Mouse (Mus musculus) limb, embryonic 13.5 days (tissue): Measurements from ENCODE around the gene Nedd4. TPM values are rescaled to one million over a fixed set of nuclear protein-coding genes. Genes with fewer than 3 reads are reported as not detected.
A peak's percentile ranks its signal among the peaks of the same experiment; 100 is the strongest.
"Not testable (repeated sequence)": the region's sequence is repeated elsewhere in the genome, so short reads cannot be mapped to it uniquely, and the experiment has no call there.

Experiments used
- ATAC-seq: fragments of 200-750 bp; cut with Nextera tagmentation; 2 replicates; pipeline ENCODE4 v1.8.0; 2017; ENCODE audit warnings: low read depth, moderate number of reproducible peaks, moderate TSS enrichment; ENCODE audit not compliant: low FRiP score
- H3K27ac ChIP-seq: fragments of 300-500 bp; sonication (generic); 2 replicates; pipeline ENCODE4 v1.5.1; 2015; ENCODE audit warnings: inconsistent platforms, mild to moderate bottlenecking, moderate library complexity
- H3K27me3 ChIP-seq: fragments of 300-500 bp; sonication (generic); 2 replicates; pipeline ENCODE4 v1.6.1; 2015; ENCODE audit warnings: mild to moderate bottlenecking, inconsistent platforms
- H3K36me3 ChIP-seq: fragments of 300-500 bp; sonication (generic); 2 replicates; pipeline ENCODE4 v1.6.1; 2015; ENCODE audit warnings: inconsistent platforms, mild to moderate bottlenecking, moderate library complexity
- H3K4me1 ChIP-seq: fragments of 300-500 bp; sonication (generic); 2 replicates; pipeline ENCODE4 v1.6.1; 2015; ENCODE audit warnings: inconsistent platforms
- H3K4me2 ChIP-seq: fragments of 300-500 bp; sonication (generic); replicated peaks from 2 replicates; pipeline ENCODE4 v1.6.1; 2015; ENCODE audit warnings: inconsistent platforms, mild to moderate bottlenecking, moderate library complexity
- H3K4me3 ChIP-seq: fragments of 300-500 bp; sonication (generic); 2 replicates; pipeline ENCODE4 v1.5.1; 2015; ENCODE audit warnings: moderate library complexity, mild to moderate bottlenecking, inconsistent platforms
- H3K9ac ChIP-seq: fragments of 300-500 bp; sonication (generic); 2 replicates; pipeline ENCODE4 v1.6.1; 2015; ENCODE audit warnings: mild to moderate bottlenecking, inconsistent platforms
- H3K9me3 ChIP-seq: fragments of 300-500 bp; sonication (generic); 2 replicates; pipeline ENCODE4 v1.6.1; 2016; ENCODE audit warnings: inconsistent platforms
- WGBS: fragments of 180-500 bp; shearing (Covaris S2); methylation state at CpG from one replicate; pipeline ENCODE4 v1.1.7; 2015; 5-methylcytosine and 5-hydroxymethylcytosine counted together
- polyA plus RNA-seq: library from polyadenylated mRNA; unstranded; fragments of >200 nt; fragmentation: Nextera tagmentation; extraction: Ambion mirVana; gene quantifications from 2 replicates; pipeline ENCODE4 v1.2.1, GENCODE M21; 2015

Nedd4 gene
- polyA plus RNA-seq, 1 experiment from 2014 or later = 779 TPM

DNA sequence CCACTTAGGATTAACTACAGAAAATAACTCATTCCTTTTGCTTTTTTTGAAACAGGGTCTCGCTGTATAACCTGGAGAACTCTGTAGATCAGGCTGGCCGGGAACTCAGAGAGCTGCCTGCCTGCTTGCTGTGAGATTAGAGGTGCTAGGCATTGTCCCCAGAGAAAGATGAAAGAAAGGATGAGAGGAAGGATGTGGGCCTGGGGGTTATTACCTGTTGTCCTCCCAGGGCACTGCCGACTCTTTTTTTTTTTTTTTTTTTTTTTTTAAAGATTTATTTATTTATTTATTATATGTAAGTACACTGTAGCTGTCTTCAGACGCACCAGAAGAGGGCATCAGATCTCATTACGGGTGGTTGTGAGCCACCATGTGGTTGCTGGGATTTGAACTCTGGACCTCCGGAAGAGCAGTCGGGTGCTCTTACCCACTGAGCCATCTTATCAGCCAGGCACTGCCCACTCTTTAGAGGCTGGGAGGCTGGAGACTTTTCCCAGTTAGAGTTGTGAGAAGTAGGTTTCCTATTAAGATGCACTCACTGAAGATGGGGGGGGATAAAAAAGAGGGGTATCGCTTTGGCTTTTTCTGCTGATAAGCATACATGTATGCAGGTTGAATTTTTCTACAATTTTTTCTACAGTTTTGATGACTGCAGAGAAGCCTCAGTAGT is 4.3 kb downstream of the Nedd4 start:
- not testable (repeated sequence) for ATAC-seq
- peak overlapping the region; percentile 97 for H3K4me2 ChIP-seq
- WGBS = 71% methylated on average over 8 of the region's 8 CpGs

DNA sequence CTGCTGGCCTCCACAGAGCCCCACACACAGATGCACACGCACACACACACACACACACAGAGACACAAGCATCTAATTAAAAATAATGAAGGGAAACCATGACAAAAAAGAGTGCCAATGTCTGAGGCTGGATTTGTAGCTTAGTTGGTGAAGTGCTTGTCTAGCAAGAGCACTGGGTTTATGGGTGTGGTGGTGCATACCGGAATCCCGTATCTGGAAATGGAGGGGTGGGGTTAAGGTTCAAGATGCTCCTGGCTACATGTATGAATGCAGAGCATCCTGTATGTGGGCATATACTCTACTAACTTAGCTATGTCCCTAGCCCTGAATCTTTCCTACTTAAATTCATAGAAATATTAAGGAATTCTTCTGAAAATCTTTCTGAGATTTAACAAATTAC is 5.0 kb downstream of the Nedd4 start:
- Histone ChIP-seq H3K27me3 (no peaks in the 10 kb centered on the region), H3K36me3 (peaks cover 65% of the 10 kb centered on the region), H3K27ac (no peak overlapping the region), H3K4me1 (peaks cover 57% of the 10 kb centered on the region), H3K4me2 (peak overlapping the region; percentile 0), H3K4me3 (no peak overlapping the region), H3K9me3 (no peaks in the 10 kb centered on the region), H3K9ac (no peak overlapping the region)
- WGBS = 71% methylated on average over 3 of the region's 3 CpGs
- ATAC-seq = no peak

More for the DNA sequence above, 4.3 kb downstream of the Nedd4 start:
- H3K9me3 ChIP-seq, H3K4me3 ChIP-seq, H3K27ac ChIP-seq, H3K27me3 ChIP-seq: not testable (repeated sequence)
- peak overlapping the region; percentile 31; the same call in 1 of the 2 replicates for H3K9ac ChIP-seq
- peaks cover 53% of the 10 kb centered on the region for H3K4me1 ChIP-seq
- peaks cover 60% of the 10 kb centered on the region for H3K36me3 ChIP-seq

DNA sequence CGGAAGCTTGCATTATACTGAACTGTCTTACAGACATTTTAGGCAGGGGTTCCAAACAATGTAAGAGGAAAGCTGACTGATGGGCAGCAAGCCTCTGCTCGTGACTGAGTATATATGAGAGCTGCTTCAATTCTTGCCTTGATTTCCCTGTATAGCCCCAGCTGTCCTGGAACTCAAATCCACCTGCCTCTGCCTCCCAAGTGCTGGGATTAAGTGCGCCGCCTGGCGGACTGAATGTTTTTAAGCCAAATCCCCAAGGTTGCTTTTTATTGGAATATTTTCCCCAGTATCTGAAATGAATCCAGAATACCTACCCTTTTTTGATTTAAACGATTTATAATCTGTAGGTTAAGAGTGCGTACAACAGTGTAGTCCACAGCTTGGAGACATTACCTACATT is 7.2 kb downstream of the Nedd4 start:
- WGBS = 67% methylated on average over 7 of the region's 7 CpGs
- Histone ChIP-seq H3K9ac (no peak overlapping the region), H3K27ac (no peak overlapping the region), H3K4me1 (peaks cover 51% of the 10 kb centered on the region), H3K36me3 (peaks cover 76% of the 10 kb centered on the region), H3K9me3 (no peaks in the 10 kb centered on the region), H3K4me2 (peak overlapping the region; percentile 3; the same call in 1 of the 2 replicates), H3K27me3 (no peaks in the 10 kb centered on the region), H3K4me3 (no peak overlapping the region)
- ATAC-seq = no peak

DNA sequence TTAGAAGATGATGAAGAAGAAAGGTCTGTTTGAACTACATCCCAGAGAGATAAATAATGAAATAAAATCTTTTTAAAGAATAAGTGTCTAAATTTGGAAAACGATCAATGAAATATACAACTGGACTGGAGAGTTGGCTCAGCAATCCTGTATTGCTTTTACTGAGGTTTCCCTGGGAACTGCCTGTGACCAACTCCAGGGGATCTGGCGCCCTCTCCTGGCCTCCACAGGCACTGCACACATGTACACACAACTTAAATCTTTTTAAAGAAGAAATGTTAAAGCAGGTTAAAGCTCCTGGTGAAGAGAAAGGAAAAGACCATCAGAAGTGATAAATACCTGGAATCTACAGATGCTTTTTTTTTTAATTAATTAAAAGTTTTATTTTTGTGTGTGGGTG is 10.2 kb downstream of the Nedd4 start:
- Histone ChIP-seq H3K4me1 (peaks cover 24% of the 10 kb centered on the region), H3K9ac (no peak overlapping the region), H3K4me3 (no peak overlapping the region), H3K4me2 (no peak overlapping the region), H3K9me3 (no peaks in the 10 kb centered on the region), H3K27me3 (no peaks in the 10 kb centered on the region), H3K27ac (no peak overlapping the region), H3K36me3 (peaks cover 74% of the 10 kb centered on the region)
- 37% methylated on average over 2 of the region's 2 CpGs for WGBS
- no peak for ATAC-seq

DNA sequence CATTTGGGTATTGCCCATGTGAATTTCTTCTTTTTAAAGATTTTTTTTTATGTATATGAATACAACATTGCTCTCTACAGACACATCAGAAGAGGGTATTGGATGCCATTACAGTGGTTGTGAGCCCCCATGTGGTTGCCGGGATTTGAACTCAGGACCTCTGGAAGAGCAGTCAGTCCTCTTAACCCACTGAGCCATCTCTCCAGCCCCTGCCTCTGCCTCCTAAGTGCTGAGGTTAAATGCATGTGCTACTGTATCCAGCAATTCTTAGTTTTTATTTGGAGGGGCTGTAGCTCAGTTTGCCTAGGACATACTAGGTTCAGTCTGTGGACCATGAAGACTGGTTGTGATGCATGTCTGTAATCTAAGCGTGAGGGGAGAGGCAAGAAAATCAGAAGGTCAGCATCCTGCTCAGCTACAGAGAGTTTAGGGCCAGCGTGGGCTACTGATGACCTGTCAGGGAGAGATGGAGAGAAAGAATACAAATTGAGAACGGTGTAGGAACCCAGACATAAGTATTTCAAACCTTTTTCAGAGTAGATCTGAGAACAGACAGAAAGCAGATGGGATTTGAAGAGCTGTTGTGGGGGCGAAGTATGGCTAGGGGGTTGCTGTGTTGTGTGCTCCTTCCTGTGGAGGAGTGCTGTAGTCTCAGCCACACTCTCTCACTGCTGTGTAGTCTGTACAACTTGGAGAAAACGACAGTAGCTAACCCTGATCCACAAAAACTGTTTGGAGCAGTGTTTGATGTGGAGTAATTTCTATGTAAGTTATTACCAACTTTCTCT is 13.0 kb downstream of the Nedd4 start:
- no peak overlapping the region for H3K9ac ChIP-seq

DNA sequence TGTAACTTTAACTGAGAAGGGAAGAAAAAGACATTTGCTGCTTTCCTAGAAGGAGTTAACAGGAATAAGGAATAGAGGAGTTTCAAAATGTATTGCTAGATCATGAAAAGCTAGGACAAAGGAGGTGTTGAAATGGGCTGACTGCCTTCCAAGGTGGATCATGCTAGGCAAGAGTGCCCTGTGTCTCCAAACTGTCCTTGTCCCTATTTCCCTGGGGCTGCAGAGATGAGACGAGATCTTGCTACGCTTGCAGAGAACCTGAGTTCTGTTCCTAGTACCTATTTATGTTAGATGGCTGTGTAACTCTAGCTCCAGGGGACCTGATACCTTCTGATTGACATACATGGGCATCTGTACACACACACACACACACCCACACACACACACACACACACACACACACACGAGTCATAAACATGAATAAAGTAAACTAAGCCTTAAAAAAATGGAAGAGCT is 13.6 kb downstream of the Nedd4 start:
- no peak overlapping the region for H3K9ac ChIP-seq
- 96% methylated on average over 3 of the region's 3 CpGs for WGBS
- peaks cover 5% of the 10 kb centered on the region; the same call in 1 of the 2 replicates for H3K4me1 ChIP-seq
- no peaks in the 10 kb centered on the region for H3K9me3 ChIP-seq
- no peak overlapping the region for H3K4me3 ChIP-seq
- peaks cover 75% of the 10 kb centered on the region for H3K36me3 ChIP-seq
- H3K4me2 ChIP-seq = no peak overlapping the region
- ATAC-seq = no peak
- H3K27me3 ChIP-seq = no peaks in the 10 kb centered on the region
- H3K27ac ChIP-seq = no peak overlapping the region

More for the DNA sequence above, 13.0 kb downstream of the Nedd4 start:
- no peak overlapping the region for H3K4me2 ChIP-seq
- H3K9me3 ChIP-seq = no peaks in the 10 kb centered on the region
- no peak for ATAC-seq
- 90% methylated on average over 6 of the region's 6 CpGs for WGBS
- peaks cover 7% of the 10 kb centered on the region for H3K4me1 ChIP-seq
- H3K4me3 ChIP-seq = no peak overlapping the region
- H3K36me3 ChIP-seq = peaks cover 78% of the 10 kb centered on the region
- H3K27me3 ChIP-seq = no peaks in the 10 kb centered on the region
- H3K27ac ChIP-seq = no peak overlapping the region; the same call in 1 of the 2 replicates

DNA sequence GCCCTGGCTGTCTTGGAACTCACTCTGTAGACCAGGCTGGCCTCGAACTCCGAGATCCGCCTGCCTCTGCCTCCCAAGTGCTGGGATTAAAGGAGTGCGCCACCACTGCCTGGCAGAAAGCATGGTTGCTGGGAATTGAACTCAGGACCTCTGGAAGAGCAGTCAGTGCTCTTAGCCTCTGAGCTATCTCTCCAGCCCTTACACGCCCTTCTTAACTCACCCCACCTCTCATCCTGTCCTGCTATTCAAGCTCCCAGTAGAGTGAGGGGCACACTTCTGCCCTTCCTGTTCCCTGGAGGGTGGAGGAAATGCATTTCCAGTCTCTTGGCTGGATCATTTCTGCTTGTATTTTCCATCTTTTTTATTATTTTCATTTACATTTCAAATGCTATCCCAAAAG is 15.5 kb downstream of the Nedd4 start:
- H3K9me3 ChIP-seq = no peaks in the 10 kb centered on the region
- no peaks in the 10 kb centered on the region for H3K4me1 ChIP-seq
- no peak overlapping the region for H3K27ac ChIP-seq
- 96% methylated on average over 5 of the region's 5 CpGs for whole genome bisulfite sequencing
- no peak overlapping the region for H3K4me3 ChIP-seq
- H3K27me3 ChIP-seq = no peaks in the 10 kb centered on the region
- ATAC-seq = no peak
- H3K36me3 ChIP-seq = peaks cover 82% of the 10 kb centered on the region
- no peak overlapping the region for H3K4me2 ChIP-seq
- no peak overlapping the region for H3K9ac ChIP-seq

DNA sequence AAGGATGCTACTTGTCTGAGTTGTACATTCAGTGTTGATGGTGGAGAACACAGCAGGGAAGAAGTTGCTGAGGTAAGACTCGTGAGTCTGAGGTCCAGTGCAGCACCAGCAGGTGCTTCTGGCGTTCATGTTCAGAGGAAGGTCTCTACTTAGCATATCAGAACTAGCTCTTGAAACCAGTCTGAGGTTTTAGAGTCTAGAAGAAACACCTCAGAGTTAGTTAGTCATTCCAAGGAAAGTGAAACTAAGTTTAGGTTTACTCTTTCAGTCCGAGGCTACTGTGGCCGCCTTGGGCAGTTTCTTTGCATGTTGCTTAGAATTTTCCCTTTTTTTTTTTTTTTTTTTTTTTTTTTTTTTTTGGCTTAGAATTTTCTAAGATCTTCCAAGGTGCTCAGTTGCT is 16.6 kb downstream of the Nedd4 start:
- H3K36me3 ChIP-seq = peaks cover 79% of the 10 kb centered on the region
- H3K4me2 ChIP-seq = no peak overlapping the region
- H3K4me3 ChIP-seq = no peak overlapping the region

DNA sequence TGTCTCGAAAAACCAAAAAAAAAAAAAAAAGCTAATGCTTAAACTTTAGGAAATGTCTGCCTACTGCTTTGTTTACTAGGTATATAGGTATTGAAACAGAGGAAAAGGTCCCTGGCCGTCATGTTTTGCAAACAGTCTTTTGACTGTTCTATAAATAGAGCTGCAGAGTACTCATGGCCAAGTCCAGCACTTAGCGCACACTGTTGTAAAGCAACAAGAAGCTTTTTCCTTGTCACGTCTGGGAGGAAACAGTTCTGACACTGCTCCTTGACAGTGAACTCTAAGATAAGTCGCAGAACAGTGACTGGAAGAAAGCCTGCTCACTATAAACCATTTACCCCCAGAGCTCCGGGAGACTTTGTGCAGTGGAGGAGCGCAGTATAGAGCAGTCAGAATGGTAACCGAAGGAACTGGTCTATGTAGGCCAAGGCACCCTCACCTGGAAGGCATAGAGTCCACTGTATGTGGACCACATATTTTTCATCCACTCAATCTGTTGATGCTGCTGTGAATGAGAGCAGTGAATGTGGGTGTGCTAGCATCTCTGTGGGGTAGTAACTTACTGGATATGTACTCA is 19.6 kb downstream of the Nedd4 start:
- H3K27me3 ChIP-seq = no peaks in the 10 kb centered on the region
- peaks cover 77% of the 10 kb centered on the region for H3K36me3 ChIP-seq
- peaks cover 7% of the 10 kb centered on the region; the same call in 1 of the 2 replicates for H3K4me1 ChIP-seq
- H3K27ac ChIP-seq = no peak overlapping the region
- H3K9me3 ChIP-seq = no peaks in the 10 kb centered on the region
- no peak overlapping the region for H3K4me3 ChIP-seq
- 90% methylated on average over 8 of the region's 8 CpGs for WGBS
- H3K4me2 ChIP-seq = no peak overlapping the region
- peak; percentile 22; the same call in 1 of the 2 replicates for ATAC-seq
- no peak overlapping the region for H3K9ac ChIP-seq

More for the DNA sequence above, 16.6 kb downstream of the Nedd4 start:
- ATAC-seq = no peak
- H3K27me3 ChIP-seq = no peaks in the 10 kb centered on the region
- WGBS = 82% methylated on average over 4 of the region's 4 CpGs
- no peaks in the 10 kb centered on the region for H3K9me3 ChIP-seq
- H3K27ac ChIP-seq = no peak overlapping the region
- H3K4me1 ChIP-seq = no peaks in the 10 kb centered on the region
- no peak overlapping the region for H3K9ac ChIP-seq

DNA sequence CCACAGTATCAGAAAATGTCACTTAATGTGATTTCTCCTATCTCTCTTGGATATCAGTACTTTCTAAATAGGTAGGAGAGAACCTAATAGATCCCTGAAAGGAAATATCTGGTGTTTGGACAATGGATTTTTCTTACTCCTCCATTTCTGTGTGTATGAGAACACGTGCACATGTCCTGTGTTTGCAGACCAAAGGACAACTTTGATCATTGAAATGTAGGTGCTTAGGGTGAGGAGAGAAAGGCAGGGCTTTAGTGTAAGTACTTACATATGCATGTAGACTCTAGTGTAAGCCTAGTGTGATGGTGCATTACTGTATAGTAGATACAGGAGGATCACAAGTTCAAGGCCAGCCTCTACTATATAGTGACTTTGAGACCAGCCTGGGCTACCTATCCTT is 21.1 kb downstream of the Nedd4 start:
- Histone ChIP-seq H3K9ac (no peak overlapping the region), H3K4me1 (peaks cover 9% of the 10 kb centered on the region), H3K4me3 (no peak overlapping the region), H3K27me3 (no peaks in the 10 kb centered on the region), H3K27ac (no peak overlapping the region), H3K36me3 (peaks cover 82% of the 10 kb centered on the region), H3K9me3 (no peaks in the 10 kb centered on the region), H3K4me2 (no peak overlapping the region)
- no peak for ATAC-seq
- WGBS = 94% methylated on average over 1 of the region's 1 CpGs

DNA sequence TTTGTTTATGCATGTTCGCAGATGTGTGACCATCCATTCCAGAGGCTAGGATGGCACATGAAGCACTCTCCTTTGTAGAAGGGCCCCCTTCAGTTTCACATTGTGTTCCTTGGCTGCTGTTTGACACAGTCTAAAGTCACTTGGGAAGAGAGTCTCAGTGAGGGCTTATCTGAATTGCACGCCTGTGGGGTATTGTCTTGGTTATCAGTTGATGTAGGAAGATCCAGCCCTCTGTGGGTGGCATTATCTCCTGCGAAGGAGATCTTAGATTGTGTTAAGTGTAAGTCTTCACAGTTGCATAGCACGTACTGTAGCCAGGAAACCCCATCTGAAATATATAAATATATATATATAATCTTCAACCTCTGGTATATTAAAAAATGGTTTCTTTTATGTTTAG is 23.1 kb downstream of the Nedd4 start:
- no peak overlapping the region for H3K27ac ChIP-seq
- H3K4me3 ChIP-seq = no peak overlapping the region
- H3K36me3 ChIP-seq = peaks cover 89% of the 10 kb centered on the region
- ATAC-seq = no peak
- peaks cover 28% of the 10 kb centered on the region for H3K4me1 ChIP-seq
- 89% methylated on average over 4 of the region's 4 CpGs for WGBS
- H3K9me3 ChIP-seq = no peaks in the 10 kb centered on the region
- H3K9ac ChIP-seq = no peak overlapping the region
- no peaks in the 10 kb centered on the region for H3K27me3 ChIP-seq
- no peak overlapping the region for H3K4me2 ChIP-seq

DNA sequence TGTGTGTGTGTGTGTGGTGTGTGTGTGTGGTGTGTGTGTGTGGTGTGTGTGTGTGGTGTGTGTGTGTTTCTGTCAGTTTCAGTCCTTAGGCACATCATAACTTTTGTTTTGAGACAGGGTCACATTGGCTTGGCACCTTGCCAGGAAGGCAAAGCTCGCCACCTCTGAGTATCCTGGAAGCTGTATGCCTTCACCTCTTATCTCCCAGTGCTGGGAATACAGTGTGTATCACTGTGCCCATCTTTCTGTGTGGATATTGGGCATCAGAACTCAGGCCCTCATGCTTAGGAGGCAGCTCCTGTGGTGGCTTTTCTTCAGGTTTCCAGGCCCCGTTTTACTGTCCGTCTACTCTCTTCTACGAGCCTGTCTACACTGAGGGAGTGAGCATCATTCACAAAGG is 24.4 kb downstream of the Nedd4 start:
- 77% methylated on average over 4 of the region's 4 CpGs for WGBS
- Histone ChIP-seq H3K27me3 (no peaks in the 10 kb centered on the region), H3K4me1 (peaks cover 37% of the 10 kb centered on the region), H3K27ac (no peak overlapping the region), H3K9me3 (no peaks in the 10 kb centered on the region), H3K36me3 (peaks cover 94% of the 10 kb centered on the region), H3K4me3 (no peak overlapping the region), H3K4me2 (no peak overlapping the region), H3K9ac (no peak overlapping the region)
- no peak for ATAC-seq
